Mouse (Mus musculus): ENCODE measurements around the gene Pigu.

- TF ChIP-seq GATA1 (IDR thresholded peaks at IDR 0.05; ENCODE audit: low read length), result no peak
- TF ChIP-seq TAL1 (IDR thresholded peaks at IDR 0.05; ENCODE audit: low read length), result no peak
Measured at GRCm38 (mm10) chr2:155235746-155236361, 121.4 kb downstream of the Pigu start.

Data from erythroblast, embryonic 14.5 days (primary cell).